Mouse (Mus musculus) liver, embryonic 14.5 days (tissue): Measurements from ENCODE around the gene Slc44a5. TPM values are rescaled to one million over a fixed set of nuclear protein-coding genes. Genes with fewer than 3 reads are reported as not detected.

Source experiments
- ATAC-seq: fragments of 200-750 bp; cut with Nextera tagmentation; 2 replicates; pipeline ENCODE4 v1.8.0; 2017; ENCODE audit warnings: moderate number of reproducible peaks, mild to moderate bottlenecking, moderate library complexity; ENCODE audit not compliant: insufficient read depth
- DNase-seq, 3 experiments: peaks; one replicate each; pipeline ENCODE4 v3.0.0-alpha.2; 2012 to 2013; ENCODE audit warnings: low read depth in 3 of 3, low spot score in 3 of 3
- H3K27ac ChIP-seq: fragments of 300-500 bp; sonication (generic); 2 replicates; pipeline ENCODE4 v1.5.1; 2014; ENCODE audit warnings: moderate library complexity, mild to moderate bottlenecking, control low read depth, inconsistent platforms
- H3K27me3 ChIP-seq: fragments of 300-500 bp; sonication (generic); 2 replicates; pipeline ENCODE4 v1.6.1; 2014; ENCODE audit warnings: mild to moderate bottlenecking, low read length, moderate library complexity; ENCODE audit not compliant: control insufficient read depth, insufficient read depth
- H3K36me3 ChIP-seq: fragments of 300-500 bp; sonication (generic); replicated peaks from 2 replicates; pipeline ENCODE4 v1.6.1; 2014; ENCODE audit warnings: low read depth; ENCODE audit not compliant: control insufficient read depth, insufficient read depth
- H3K4me1 ChIP-seq, 2 experiments: fragments of 200-500 bp in 1 of 2; fragments of 300-500 bp in 1 of 2; sonication (generic) in 1 of 2; replicated peaks; 2 replicates each; pipeline ENCODE4 v1.6.1; 2012 to 2014; ENCODE audit warnings: antibody characterized with exemption in 1 of 2, inconsistent platforms in 1 of 2, low read length in 1 of 2; ENCODE audit not compliant: control insufficient read depth in 2 of 2, insufficient read depth in 2 of 2
- H3K4me2 ChIP-seq: fragments of 300-500 bp; sonication (generic); 2 replicates; pipeline ENCODE4 v1.6.1; 2014; ENCODE audit warnings: low read depth, mild to moderate bottlenecking, control low read depth, moderate library complexity
- H3K4me3 ChIP-seq, 2 experiments: fragments of 200-500 bp in 1 of 2; fragments of 300-500 bp in 1 of 2; sonication (generic) in 1 of 2; 2 replicates each; pipeline ENCODE4 v1.5.1; 2012 to 2014; ENCODE audit warnings: low read depth in 2 of 2, low read length in 2 of 2, mild to moderate bottlenecking in 2 of 2, control low read depth in 1 of 2, inconsistent platforms in 1 of 2, moderate library complexity in 1 of 2; ENCODE audit not compliant: insufficient read depth in 1 of 2
- H3K9ac ChIP-seq: fragments of 300-500 bp; sonication (generic); replicated peaks from 2 replicates; pipeline ENCODE4 v1.6.1; 2014; ENCODE audit warnings: mild to moderate bottlenecking, control low read depth, moderate library complexity
- H3K9me3 ChIP-seq: fragments of 300-500 bp; sonication (generic); 2 replicates; pipeline ENCODE4 v1.6.1; 2016; ENCODE audit warnings: low read length, mixed read lengths; ENCODE audit not compliant: control insufficient read depth
- CTCF ChIP-seq: IDR thresholded peaks from 2 replicates; pipeline ENCODE4 v1.5.1; 2016; ENCODE audit warnings: antibody characterized with exemption, low read depth, control low read depth
- EP300 ChIP-seq: IDR thresholded peaks from 2 replicates; pipeline ENCODE4 v1.6.1; 2016; ENCODE audit warnings: antibody characterized with exemption, low read depth
- WGBS: fragments of 180-500 bp; shearing (Covaris S2); extraction: QIAGEN DNeasy Blood & Tissue Kit; methylation state at CpG from one replicate; pipeline ENCODE4 v1.1.7; 2014; ENCODE audit not compliant: insufficient replicate concordance; 5-methylcytosine and 5-hydroxymethylcytosine counted together
- polyA plus RNA-seq, 2 experiments: library from polyadenylated mRNA; depleted of rRNA in 1 of 2; stranded (reverse) in 1 of 2; unstranded in 1 of 2; fragments of >200 nt; fragmentation: Nextera tagmentation in 1 of 2; extraction: Ambion mirVana in 1 of 2; gene quantifications; 2 replicates each; pipeline versions ENCODE4 v1.2.1 to v1.2.3; 2012 to 2014

Slc44a5 gene
- polyA plus RNA-seq, 2 experiments, result 0.39 to 0.48 TPM

DNA sequence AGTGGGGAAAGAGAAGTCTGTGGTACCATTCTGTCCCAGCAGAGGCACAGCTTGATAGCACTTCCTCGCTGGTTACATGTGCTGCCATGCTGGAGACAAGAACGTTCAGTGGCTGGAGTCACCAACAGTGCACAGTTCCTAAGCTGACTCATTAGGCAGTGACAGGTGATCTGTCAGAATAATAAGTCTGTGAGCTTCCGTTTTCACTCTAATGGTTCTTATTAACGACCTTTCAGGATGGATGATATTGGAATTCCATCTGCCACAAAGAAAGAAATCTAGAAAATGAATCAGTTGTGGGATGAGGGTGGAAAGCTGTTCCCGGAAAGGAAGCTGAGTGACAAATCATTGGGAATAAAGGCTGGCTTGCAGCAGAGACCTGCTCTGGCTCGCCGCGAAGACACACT, 227.2 kb downstream of the Slc44a5 start:
- H3K9ac ChIP-seq, result no peak overlapping the region
- no peaks in the 10 kb centered on the region for H3K27me3 ChIP-seq
- H3K27ac ChIP-seq, result no peak overlapping the region
- DNase-seq (no peak), ATAC-seq (no peak)
- TF ChIP-seq EP300 (no peak), CTCF (no peak)
- H3K4me1 ChIP-seq, result peaks cover 0 to 6% of the 10 kb centered on the region in 2 experiments; a peak in 2 of 4 replicates
- H3K4me2 ChIP-seq, result no peak overlapping the region
- H3K4me3 ChIP-seq, result no peak overlapping the region
- H3K36me3 ChIP-seq, result no peaks in the 10 kb centered on the region
- WGBS, result 55% methylated on average over 8 of the region's 8 CpGs
- H3K9me3 ChIP-seq, result no peaks in the 10 kb centered on the region

DNA sequence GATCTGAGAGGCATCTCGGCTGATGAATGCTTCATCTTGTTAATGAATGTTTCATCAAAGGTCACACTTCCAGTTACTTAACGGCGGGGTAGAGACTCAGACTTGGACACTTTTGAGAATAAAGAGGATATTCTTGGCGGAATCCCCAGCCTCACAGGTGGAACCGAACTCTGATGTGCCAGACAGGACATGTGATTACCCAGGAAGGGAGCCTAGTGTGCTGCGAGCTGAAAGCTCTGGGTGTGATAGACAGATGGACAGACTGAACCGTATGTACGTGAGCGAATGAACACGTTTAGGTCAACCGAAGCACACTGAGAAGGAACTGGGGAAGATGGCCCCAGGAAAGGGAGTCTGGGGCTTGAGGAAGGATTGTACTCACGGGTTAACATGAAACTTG, 228.6 kb downstream of the Slc44a5 start:
- Histone ChIP-seq H3K4me2 (no peak overlapping the region), H3K9ac (no peak overlapping the region), H3K27ac (no peak overlapping the region), H3K4me1 (peaks cover 0 to 3% of the 10 kb centered on the region in 2 experiments; a peak in 1 of 4 replicates), H3K9me3 (no peaks in the 10 kb centered on the region), H3K4me3 (no peak overlapping the region), H3K27me3 (no peaks in the 10 kb centered on the region), H3K36me3 (no peaks in the 10 kb centered on the region)
- DNase-seq, result no peak
- TF ChIP-seq EP300 (no peak), CTCF (no peak)
- WGBS, result 70% methylated on average over 12 of the region's 12 CpGs
- no peak for ATAC-seq

DNA sequence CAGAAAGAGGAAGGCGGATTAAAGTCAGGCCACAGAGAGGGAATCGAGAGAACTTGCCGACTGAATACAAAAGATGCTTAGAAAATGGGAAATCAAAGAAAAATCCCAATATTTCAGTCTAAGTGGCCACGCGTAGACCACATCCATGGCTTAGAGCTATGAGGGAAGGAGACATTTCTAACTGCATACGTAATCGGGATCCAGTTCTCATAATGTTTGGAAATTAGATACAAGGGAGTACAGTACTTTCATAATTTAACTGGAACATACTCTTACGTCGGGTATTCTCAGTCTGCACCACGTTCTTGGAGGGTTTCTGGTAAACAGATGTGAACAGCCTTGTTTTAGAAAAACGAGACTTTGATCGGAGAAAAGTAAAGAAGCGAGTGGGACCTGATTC, 229.1 kb downstream of the Slc44a5 start:
- no peak overlapping the region for H3K9ac ChIP-seq
- H3K9me3 ChIP-seq, result no peaks in the 10 kb centered on the region
- 77% methylated on average over 13 of the region's 13 CpGs for WGBS
- H3K27me3 ChIP-seq, result no peaks in the 10 kb centered on the region
- no peak overlapping the region for H3K4me3 ChIP-seq
- H3K36me3 ChIP-seq, result no peaks in the 10 kb centered on the region
- no peak overlapping the region for H3K27ac ChIP-seq
- H3K4me1 ChIP-seq, result peaks cover 0 to 3% of the 10 kb centered on the region in 2 experiments; a peak in 1 of 4 replicates
- H3K4me2 ChIP-seq, result no peak overlapping the region
- no peak for ATAC-seq
- no peak for DNase-seq
- TF ChIP-seq CTCF (no peak), EP300 (no peak)

DNA sequence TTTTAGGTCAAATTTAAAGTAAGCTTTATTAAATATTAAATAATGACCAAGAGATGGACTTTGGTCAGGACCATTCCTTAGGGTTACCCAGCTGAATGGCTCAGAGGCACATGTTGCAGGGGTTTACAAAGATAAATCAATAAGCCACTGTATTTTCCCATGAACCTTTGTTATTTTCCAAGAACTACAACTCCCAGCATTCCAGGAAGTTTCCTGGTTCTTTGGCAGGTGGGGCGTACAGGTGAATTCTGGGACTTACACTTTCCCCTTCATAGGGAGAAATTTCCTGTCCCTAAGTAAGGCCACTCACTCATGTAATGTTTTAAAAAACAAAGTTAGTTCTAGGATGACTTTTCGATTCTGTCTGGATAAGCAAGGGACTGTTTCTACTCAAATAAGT, 235.2 kb downstream of the Slc44a5 start:
- no peaks in the 10 kb centered on the region for H3K9me3 ChIP-seq
- no peak overlapping the region for H3K9ac ChIP-seq
- ATAC-seq, result no peak
- H3K4me3 ChIP-seq, result no peak overlapping the region
- H3K4me2 ChIP-seq, result no peak overlapping the region
- peaks cover 0 to 3% of the 10 kb centered on the region in 2 experiments; a peak in 1 of 4 replicates for H3K4me1 ChIP-seq
- WGBS, result 63% methylated on average over 2 of the region's 2 CpGs
- TF ChIP-seq EP300, result no peak
- TF ChIP-seq CTCF, result no peak
- no peaks in the 10 kb centered on the region for H3K36me3 ChIP-seq
- no peak overlapping the region for H3K27ac ChIP-seq
- DNase-seq, result no peak
- H3K27me3 ChIP-seq, result no peaks in the 10 kb centered on the region

DNA sequence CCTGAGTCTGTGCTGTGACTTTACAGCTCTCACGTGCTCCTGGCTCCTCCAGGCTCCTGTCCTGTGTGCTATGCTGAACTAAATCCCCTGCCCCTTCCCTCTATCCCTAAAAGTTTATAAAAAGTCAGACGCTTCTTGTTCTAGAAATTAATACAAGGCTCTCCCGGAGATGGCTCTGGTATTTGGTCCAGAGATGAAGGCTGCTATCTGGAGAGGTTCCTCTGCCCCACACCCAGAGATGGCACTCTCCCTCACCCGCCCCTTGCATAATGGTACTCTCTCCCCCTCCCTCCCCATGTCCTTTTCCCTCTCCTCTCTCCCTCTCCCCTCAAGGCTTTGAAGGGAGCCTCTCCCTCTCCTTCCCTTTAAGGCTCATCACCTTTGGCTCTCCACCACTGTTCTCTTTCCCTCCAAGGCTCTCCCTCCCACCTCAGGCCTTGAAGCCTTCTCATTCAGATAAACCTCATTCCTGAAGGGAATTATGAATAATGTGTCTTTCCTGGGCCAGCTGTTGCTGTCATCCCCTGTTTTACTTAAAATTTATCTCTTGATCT, 236.0 kb downstream of the Slc44a5 start:
- 31% methylated on average over 4 of the region's 4 CpGs for WGBS
- H3K4me3 ChIP-seq, result no peak overlapping the region
- no peak overlapping the region for H3K27ac ChIP-seq
- no peaks in the 10 kb centered on the region for H3K27me3 ChIP-seq
- TF ChIP-seq CTCF (no peak), EP300 (no peak)
- H3K9ac ChIP-seq, result no peak overlapping the region
- no peak overlapping the region for H3K4me2 ChIP-seq
- ATAC-seq (no peak), DNase-seq (no peak)
- peaks cover 0 to 3% of the 10 kb centered on the region in 2 experiments; a peak in 1 of 4 replicates for H3K4me1 ChIP-seq
- no peaks in the 10 kb centered on the region for H3K9me3 ChIP-seq
- no peaks in the 10 kb centered on the region for H3K36me3 ChIP-seq
